Mouse (Mus musculus): ENCODE results near the gene Fbxo39.

Fbxo39 gene

GRCm38 (mm10) chr11:72311355-72312001 lies 2.8 kb upstream of the Fbxo39 start:
- in situ Hi-C loops (cut with MboI): no loop called here

GRCm38 (mm10) chr11:72318026-72318425 lies 3.8 kb downstream of the Fbxo39 start:
- in situ Hi-C loops (cut with MboI): no loop called here

GRCm38 (mm10) chr11:72324431-72324830 lies 10.2 kb downstream of the Fbxo39 start:
- in situ Hi-C loops (cut with MboI): no loop called here

- in situ Hi-C loops (cut with MboI): no loop called here
These were observed 11.5 kb downstream of the Fbxo39 start for GRCm38 (mm10) chr11:72325701-72326100.

- in situ Hi-C loops (cut with MboI): no loop called here
These were observed 18.9 kb downstream of the Fbxo39 start for GRCm38 (mm10) chr11:72332951-72333667.

GRCm38 (mm10) chr11:72334653-72335052 lies 20.4 kb downstream of the Fbxo39 start:
- in situ Hi-C loops (cut with MboI): no loop called here

GRCm38 (mm10) chr11:72336726-72337125 lies 22.5 kb downstream of the Fbxo39 start:
- in situ Hi-C loops (cut with MboI): no loop called here

GRCm38 (mm10) chr11:72338437-72338871 lies 24.2 kb downstream of the Fbxo39 start:
- in situ Hi-C loops (cut with MboI): no loop called here

- in situ Hi-C loops (cut with MboI): loop anchor here (10.0 kb wide), 1 partner anchor 225 kb away; no protein-coding TSS in a partner anchor
These were observed 25.5 kb downstream of the Fbxo39 start for GRCm38 (mm10) chr11:72339716-72340115.

GRCm38 (mm10) chr11:72342549-72343237 lies 28.4 kb downstream of the Fbxo39 start:
- in situ Hi-C loops (cut with MboI): loop anchor here (10.0 kb wide), 1 partner anchor 222 kb away; no protein-coding TSS in a partner anchor

- in situ Hi-C loops (cut with MboI): loop anchor here (10.0 kb wide), 1 partner anchor 222 kb away; no protein-coding TSS in a partner anchor
These were observed 29.0 kb downstream of the Fbxo39 start for GRCm38 (mm10) chr11:72343238-72343625.

GRCm38 (mm10) chr11:72343904-72344303 lies 29.7 kb downstream of the Fbxo39 start:
- in situ Hi-C loops (cut with MboI): loop anchor here (10.0 kb wide), 1 partner anchor 221 kb away; no protein-coding TSS in a partner anchor

GRCm38 (mm10) chr11:72344486-72344885 lies 30.2 kb downstream of the Fbxo39 start:
- in situ Hi-C loops (cut with MboI): loop anchor here (10.0 kb wide), 1 partner anchor 220 kb away; no protein-coding TSS in a partner anchor

GRCm38 (mm10) chr11:72348563-72348962 lies 34.3 kb downstream of the Fbxo39 start:
- in situ Hi-C loops (cut with MboI): loop anchor here (10.0 kb wide), 1 partner anchor 216 kb away; no protein-coding TSS in a partner anchor

- in situ Hi-C loops (cut with MboI): loop anchor here (10.0 kb wide), 1 partner anchor 216 kb away; no protein-coding TSS in a partner anchor
These were observed 34.8 kb downstream of the Fbxo39 start for GRCm38 (mm10) chr11:72349016-72349415.

- in situ Hi-C loops (cut with MboI): loop anchor here (10.0 kb wide), 1 partner anchor 215 kb away; no protein-coding TSS in a partner anchor
These were observed 35.4 kb downstream of the Fbxo39 start for GRCm38 (mm10) chr11:72349652-72350051.

GRCm38 (mm10) chr11:72352272-72352671 lies 38.0 kb downstream of the Fbxo39 start:
- in situ Hi-C loops (cut with MboI): no loop called here

GRCm38 (mm10) chr11:72353186-72353585 lies 38.9 kb downstream of the Fbxo39 start:
- in situ Hi-C loops (cut with MboI): no loop called here

GRCm38 (mm10) chr11:72354971-72355728 lies 40.9 kb downstream of the Fbxo39 start:
- in situ Hi-C loops (cut with MboI): no loop called here

GRCm38 (mm10) chr11:72361385-72362346 lies 47.4 kb downstream of the Fbxo39 start:
- in situ Hi-C loops (cut with MboI): no loop called here

Data from mature B cell (primary cell).